Mouse (Mus musculus): ENCODE data around the gene Prr36.
"Not testable (repeated sequence)": the region's sequence is repeated elsewhere in the genome, so short reads cannot be mapped to it uniquely, and the experiment has no call there.

Gene Prr36

DNA sequence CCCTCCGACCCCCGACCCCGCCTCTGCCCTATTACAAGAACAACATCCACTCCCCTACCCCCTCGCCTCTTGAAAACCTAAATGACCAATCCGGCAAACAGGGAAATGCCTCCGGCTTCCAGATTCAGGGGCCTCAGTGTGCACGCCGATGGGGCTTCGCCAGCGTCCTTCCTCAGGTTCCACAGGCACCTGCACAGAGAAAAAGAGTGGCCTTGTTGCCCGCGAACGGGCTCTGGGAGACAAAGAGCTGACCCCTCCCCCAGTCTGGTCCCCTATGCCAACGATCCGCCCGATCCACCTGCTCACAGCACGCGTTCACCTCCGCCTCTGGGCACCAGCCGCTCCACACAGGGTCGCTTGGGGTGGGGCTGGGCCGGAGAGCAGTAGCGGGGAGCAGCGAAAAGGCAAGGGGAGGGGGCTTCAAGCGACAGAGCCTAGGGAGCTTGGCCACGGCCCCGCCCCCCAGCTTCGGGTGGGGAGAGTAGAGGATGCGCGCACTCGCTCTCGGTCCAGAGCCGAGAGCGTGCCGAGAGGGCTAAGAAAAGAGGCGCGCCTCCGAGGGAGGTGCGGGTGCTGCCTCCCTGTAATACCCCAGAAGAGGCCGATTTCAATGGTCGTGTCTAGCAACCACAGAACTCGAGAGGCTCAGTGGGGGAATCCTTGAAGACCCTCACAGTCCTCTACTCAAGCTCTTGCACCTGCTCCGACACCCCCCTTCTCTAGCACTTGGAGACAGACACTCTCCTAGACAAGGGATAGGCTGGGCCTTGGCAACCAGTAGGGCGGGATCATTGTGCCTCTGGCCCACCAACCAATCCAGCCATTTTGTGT lies at the start of gene Prr36:
Gene Prr36 (minus strand): TSS at position 669 of the 831 bp plus-strand sequence.
- DNase-seq (ENCODE audit: low spot score in 2 of 2), result peak; percentile 86 to 89

GRCm38 (mm10) chr8:4265160-4265914 lies 48.1 kb upstream of the Prr36 start:
- peak in 1 of 2 experiments; percentile 19 for DNase-seq (ENCODE audit: low spot score in 2 of 2)

DNA sequence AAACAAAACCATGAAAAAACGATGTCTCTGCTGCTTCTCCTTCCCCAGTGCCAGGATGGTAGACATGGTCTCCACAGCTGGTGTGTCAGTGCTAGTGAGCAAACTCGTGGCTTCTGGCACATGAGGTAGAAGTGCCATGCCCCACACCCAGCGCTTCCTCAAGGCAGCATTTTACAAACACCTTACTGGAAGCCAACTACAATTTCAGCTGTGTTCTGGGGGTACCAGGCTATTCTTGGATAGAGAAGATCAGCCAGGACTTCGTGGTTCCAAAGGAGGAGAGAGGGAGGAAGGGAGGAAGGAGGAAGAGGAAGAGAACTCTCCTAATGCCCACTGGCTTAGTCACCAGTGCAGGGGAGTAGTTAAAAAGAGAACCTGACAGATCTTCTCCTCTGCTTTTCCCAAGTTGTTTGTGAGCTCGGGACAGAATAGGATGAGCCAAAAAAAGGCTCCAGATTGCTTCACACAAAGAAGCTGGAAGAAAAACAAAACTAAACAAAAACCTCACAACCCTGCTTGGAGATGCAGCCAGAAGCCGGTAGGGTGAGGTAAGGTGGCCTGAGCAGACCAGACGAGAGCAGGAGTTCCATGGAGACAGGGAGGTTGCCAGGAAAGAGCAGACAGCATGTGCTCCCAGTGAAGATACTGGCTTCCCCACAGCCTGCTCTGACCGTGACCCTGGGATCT lies 46.0 kb upstream of the Prr36 start:
- peak in 1 of 2 experiments; percentile 56 for DNase-seq (ENCODE audit: low spot score in 2 of 2)

GRCm38 (mm10) chr8:4259805-4260170 lies 42.5 kb upstream of the Prr36 start:
- no peak for DNase-seq (ENCODE audit: low spot score in 2 of 2)

DNA sequence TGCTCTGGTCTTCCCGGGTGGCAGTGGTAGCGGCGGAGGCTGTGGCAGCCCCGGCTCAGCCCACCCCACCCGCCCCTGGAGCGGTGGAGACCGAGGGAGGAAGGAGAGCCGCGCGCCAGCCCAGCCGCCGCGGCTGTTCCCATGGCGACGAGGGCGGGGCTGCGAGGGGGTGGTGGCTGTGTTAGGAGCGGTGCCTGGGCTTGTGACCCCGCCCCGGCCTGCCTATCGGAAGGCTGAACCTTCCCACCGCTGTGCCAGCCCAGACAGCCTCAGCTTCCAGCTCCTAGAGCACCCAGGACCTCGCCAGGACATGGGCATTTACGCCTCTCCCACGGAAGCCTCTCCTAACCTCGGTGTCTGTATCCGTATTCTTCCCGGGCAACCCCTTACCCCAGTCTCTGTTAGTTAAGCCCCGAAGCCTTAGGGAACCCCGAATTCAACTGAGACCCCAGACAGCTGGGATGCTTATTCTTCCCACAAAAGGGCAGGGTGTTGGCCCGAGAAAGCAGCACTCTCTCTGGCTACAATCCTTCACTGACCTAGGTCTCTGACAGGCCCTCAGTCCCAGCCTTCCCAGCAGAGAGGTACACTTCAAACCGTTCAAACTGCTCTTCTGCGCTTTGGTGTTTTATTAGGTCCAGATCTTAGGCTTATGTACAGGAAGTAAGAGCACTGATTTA lies 42.0 kb upstream of the Prr36 start, which contains the start of gene Ctxn1:
Gene Ctxn1 (minus strand): TSS at position 150 of the 680 bp plus-strand sequence.
- DNase-seq (ENCODE audit: low spot score in 2 of 2), result peak; percentile 96 to 97

GRCm38 (mm10) chr8:4258678-4259077 lies 41.4 kb upstream of the Prr36 start:
- peak in 1 of 2 experiments; percentile 81 for DNase-seq (ENCODE audit: low spot score in 2 of 2)

- peak; percentile 91 to 92 for DNase-seq (ENCODE audit: low spot score in 2 of 2)
Observed at GRCm38 (mm10) chr8:4258233-4258632, 41.0 kb upstream of the Prr36 start.

DNA sequence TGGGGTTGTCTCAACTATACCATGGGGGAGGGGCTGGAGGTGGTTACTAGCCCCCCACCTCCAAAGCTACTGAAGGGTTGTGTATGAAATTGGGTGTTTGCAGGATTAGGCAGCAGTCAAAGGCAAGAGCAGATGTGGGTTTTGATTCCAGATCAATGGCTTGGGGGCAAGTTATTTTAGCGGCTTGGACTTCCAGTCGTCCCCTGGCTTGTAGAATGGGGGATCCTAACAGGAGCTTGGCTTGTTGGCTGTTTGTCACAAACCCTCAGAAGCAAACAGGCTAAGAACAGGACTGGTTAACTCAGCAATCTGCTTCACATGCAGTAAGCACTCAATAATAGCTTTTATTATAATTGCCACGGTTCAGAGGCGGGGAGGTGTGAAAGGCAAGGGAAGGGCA lies 40.1 kb upstream of the Prr36 start:
- DNase-seq (ENCODE audit: low spot score in 2 of 2), result no peak

DNA sequence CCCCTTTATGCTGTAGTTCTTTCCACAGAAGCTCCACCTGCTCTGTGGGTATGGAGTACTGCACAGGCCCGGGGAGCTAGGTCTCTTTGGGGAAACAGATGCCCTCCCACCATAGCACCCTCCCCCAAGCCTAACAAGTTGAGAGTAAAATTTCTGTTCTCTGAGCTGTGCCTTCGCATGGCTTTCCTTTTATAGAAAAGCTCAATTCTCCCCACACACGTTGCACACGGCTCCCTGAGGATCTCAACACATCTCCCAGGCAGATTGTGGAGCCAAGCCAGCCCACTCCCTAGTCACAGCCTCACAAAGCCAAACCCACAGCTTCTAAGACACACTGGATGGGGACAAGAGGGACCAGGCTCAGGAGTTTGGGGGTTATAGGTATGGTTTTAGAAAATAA lies 39.7 kb upstream of the Prr36 start:
- peak; percentile 93 to 95 for DNase-seq (ENCODE audit: low spot score in 2 of 2)

- not testable (repeated sequence) for DNase-seq (ENCODE audit: low spot score in 2 of 2)
Observed at GRCm38 (mm10) chr8:4255471-4255870, 38.2 kb upstream of the Prr36 start.

DNA sequence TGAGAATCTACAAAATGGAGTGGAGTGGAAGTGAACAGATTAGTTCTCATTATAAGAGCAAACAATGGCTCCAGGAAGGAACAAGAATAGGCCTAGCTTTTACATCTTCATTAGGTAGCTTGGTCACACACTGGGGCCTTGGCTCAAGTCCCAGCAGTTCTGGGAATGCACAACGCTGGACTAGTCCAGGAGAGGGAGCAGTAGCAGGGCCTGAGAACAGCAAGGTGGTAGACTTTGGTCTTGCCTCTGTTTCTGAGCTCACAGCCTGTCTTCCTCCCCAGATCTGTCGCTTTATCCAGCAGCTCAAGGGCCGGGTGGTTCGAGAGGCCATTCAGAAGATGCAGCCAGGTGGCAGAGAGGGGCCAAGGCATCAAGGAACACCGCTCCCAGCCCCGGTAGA lies 36.7 kb upstream of the Prr36 start:
- peak; percentile 89 to 90 for DNase-seq (ENCODE audit: low spot score in 2 of 2)

GRCm38 (mm10) chr8:4252934-4253841 lies 35.9 kb upstream of the Prr36 start, which contains the start of gene Snapc2:
Gene Snapc2, plus strand, starts transcription at chr8:4253080.
- DNase-seq (ENCODE audit: low spot score in 2 of 2), result peak; percentile 97

GRCm38 (mm10) chr8:4252116-4252760 lies 35.0 kb upstream of the Prr36 start:
- no peak for DNase-seq (ENCODE audit: low spot score in 2 of 2)

- peak; percentile 88 to 90 for DNase-seq (ENCODE audit: low spot score in 2 of 2)
Observed at GRCm38 (mm10) chr8:4250306-4250970, 33.2 kb upstream of the Prr36 start.

- no peak for DNase-seq (ENCODE audit: low spot score in 2 of 2)
Observed at GRCm38 (mm10) chr8:4249213-4249612, 32.0 kb upstream of the Prr36 start.

- peak in 1 of 2 experiments; percentile 35 for DNase-seq (ENCODE audit: low spot score in 2 of 2)
Observed at GRCm38 (mm10) chr8:4247951-4248540, 30.8 kb upstream of the Prr36 start, which contains the start of gene Tgfbr3l. Gene Tgfbr3l, plus strand, starts transcription at chr8:4248214.

GRCm38 (mm10) chr8:4247241-4247640 lies 30.0 kb upstream of the Prr36 start:
- DNase-seq (ENCODE audit: low spot score in 2 of 2), result no peak

DNA sequence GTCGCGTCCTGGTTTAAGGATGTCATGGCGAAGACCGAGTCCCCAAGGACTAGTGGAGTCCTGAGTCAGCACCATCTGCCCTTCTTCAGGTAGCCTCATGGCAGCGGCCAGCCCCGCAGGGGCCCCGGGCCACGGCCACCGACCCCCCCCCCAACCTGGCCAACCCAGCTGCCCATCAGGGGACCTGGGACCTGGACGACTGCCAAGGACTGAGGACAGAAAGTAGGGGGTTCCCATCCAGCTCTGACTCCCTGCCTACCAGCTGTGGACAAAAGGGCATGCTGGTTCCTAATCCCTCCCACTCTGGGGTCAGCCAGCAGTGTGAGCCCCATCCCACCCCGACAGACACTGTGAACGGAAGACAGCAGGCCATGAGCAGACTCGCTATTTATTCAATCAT lies 28.5 kb upstream of the Prr36 start:
- peak in 1 of 2 experiments; percentile 37 for DNase-seq (ENCODE audit: low spot score in 2 of 2)

DNA sequence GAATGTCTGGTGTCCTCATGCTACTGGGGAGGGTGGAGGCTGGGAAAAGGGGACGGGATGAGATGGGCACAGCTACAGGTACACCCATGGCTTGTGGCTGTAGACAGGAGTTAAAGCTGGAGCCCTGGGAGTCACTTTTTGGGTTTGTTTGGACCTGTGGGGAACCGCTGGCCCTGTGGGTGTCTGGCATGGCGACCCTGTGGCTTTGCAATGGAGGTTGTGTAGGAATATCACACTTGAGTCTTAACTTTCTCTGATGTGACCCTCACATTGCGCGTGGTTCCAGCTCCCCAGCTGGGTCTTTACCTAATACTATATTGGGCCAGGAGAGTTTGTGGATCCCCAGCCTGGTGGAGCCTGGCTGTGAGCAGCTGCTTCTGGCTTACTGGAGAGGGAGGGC lies 27.8 kb upstream of the Prr36 start:
- DNase-seq (ENCODE audit: low spot score in 2 of 2), result no peak
